Mouse (Mus musculus) spleen, adult 2 months (tissue): ENCODE results near the gene Bbs5. TPM values are rescaled to one million over a fixed set of nuclear protein-coding genes. Genes with fewer than 3 reads are reported as not detected.
"Not testable (repeated sequence)": the region's sequence is repeated elsewhere in the genome, so short reads cannot be mapped to it uniquely, and the experiment has no call there.

Experiments used
- DNase-seq, 2 experiments: peaks; one replicate each; pipeline versions ENCODE4 v3.0.0 to v3.0.0-alpha.2; 2012 to 2021; ENCODE audit warnings: low spot score in 2 of 2, low read depth in 1 of 2
- H3K27ac ChIP-seq: fragments of 200-500 bp; 2 replicates; pipeline ENCODE4 v1.5.1; 2012; ENCODE audit warnings: low read length, inconsistent platforms; ENCODE audit not compliant: insufficient read depth
- H3K27me3 ChIP-seq: fragments of 200-500 bp; 2 replicates; pipeline ENCODE4 v1.6.1; 2012; ENCODE audit warnings: mild to moderate bottlenecking, moderate library complexity, low read length, inconsistent platforms; ENCODE audit not compliant: control insufficient read depth, insufficient read depth
- H3K36me3 ChIP-seq: fragments of 200-500 bp; 2 replicates; pipeline ENCODE4 v1.6.1; 2012; ENCODE audit warnings: mild to moderate bottlenecking, low read length, inconsistent platforms; ENCODE audit not compliant: control insufficient read depth, insufficient read depth
- H3K4me1 ChIP-seq: fragments of 200-500 bp; 2 replicates; pipeline ENCODE4 v1.6.1; 2011; ENCODE audit warnings: inconsistent platforms; ENCODE audit not compliant: control insufficient read depth, insufficient read depth, insufficient read length
- H3K4me3 ChIP-seq: fragments of 200-500 bp; 2 replicates; pipeline ENCODE4 v1.5.1; 2011; ENCODE audit warnings: mild to moderate bottlenecking, inconsistent platforms; ENCODE audit not compliant: insufficient read depth, insufficient read length; ENCODE audit errors: extremely low read depth
- CTCF ChIP-seq: fragments of 200-500 bp; IDR thresholded peaks from 2 replicates; pipeline ENCODE4 v1.5.1; 2011; ENCODE audit warnings: mild to moderate bottlenecking, inconsistent platforms; ENCODE audit not compliant: insufficient read depth, insufficient read length, insufficient replicate concordance; ENCODE audit errors: extremely low read depth
- POLR2A ChIP-seq: fragments of 200-500 bp; IDR thresholded peaks from 2 replicates; pipeline ENCODE4 v1.6.1; 2011; ENCODE audit warnings: low read depth, low read length, inconsistent platforms
- whole genome bisulfite sequencing: fragments of 180-500 bp; shearing (Covaris S2); methylation state at CpG from one replicate; pipeline ENCODE4 v1.1.7; 2018; 5-methylcytosine and 5-hydroxymethylcytosine counted together
- polyA plus RNA-seq: library from polyadenylated mRNA; depleted of rRNA; stranded (reverse); fragments of >200 nt; gene quantifications from 2 replicates; pipeline ENCODE4 v1.2.3, GENCODE M21; 2012

Bbs5 gene
- polyA plus RNA-seq, 1 experiment = 0.21 TPM

DNA sequence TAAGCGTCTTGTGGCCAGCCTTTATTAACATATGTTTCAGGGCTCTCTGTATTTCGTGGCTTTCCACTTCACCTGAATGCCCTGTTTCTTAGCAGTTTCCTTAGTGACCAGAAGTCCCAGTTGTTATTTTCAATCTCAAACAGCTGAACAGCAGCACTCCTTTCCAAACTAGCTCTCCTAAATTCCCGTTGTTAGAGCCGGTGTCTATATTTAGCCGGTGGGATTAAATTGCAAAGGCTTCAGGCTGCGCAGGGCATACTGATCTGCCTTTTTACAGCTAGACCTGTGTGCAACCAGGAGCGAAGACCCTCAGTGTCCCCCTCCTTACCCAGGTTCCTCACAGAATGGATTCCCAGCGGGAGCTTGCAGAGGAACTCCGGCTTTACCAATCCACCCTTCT is 22.9 kb downstream of the Bbs5 start, which contains the start of gene Klhl41:
Klhl41 (plus strand) TSS at position 268 of the 400 bp plus-strand sequence.
- Histone ChIP-seq H3K27me3 (no peaks in the 10 kb centered on the region), H3K4me1 (no peaks in the 10 kb centered on the region), H3K4me3 (no peak within 1 kb of the TSS), H3K27ac (no peak within 1 kb of the TSS), H3K36me3 (no peaks in the 10 kb centered on the region)
- TF ChIP-seq POLR2A (no peak), CTCF (no peak)
- WGBS = 90% methylated on average over 9 of the region's 9 CpGs
- no peak for DNase-seq

DNA sequence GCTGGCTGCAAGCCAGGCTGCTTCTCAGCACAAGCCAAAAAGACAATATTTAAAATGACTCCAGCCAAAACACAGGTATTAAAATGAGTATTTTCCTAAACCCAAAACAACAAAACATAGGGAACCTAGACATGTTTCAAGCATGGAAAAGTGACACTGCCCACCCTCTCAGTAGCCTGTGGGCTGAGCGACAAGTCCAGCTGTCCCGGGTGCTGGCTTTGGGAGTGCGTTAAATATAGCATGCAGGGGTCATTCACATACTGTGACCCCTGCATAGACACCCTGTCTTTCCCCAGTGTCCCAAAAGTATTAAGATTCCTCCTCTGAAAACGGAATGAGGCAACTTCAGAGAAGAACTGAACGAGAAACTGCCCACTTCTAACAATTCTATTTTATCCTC is 26.8 kb downstream of the Bbs5 start:
- WGBS = 83% methylated on average over 5 of the region's 5 CpGs
- no peak for DNase-seq

GRCm38 (mm10) chr2:69675266-69675665 is 28.3 kb downstream of the Bbs5 start:
- Histone ChIP-seq H3K27ac (no peak overlapping the region), H3K4me3 (no peak overlapping the region), H3K36me3 (no peaks in the 10 kb centered on the region), H3K27me3 (no peaks in the 10 kb centered on the region), H3K4me1 (no peaks in the 10 kb centered on the region)
- 93% methylated on average over 9 of the region's 9 CpGs for WGBS
- no peak for TF ChIP-seq CTCF
- no peak for TF ChIP-seq POLR2A
- no peak for DNase-seq

More for the DNA sequence above, 26.8 kb downstream of the Bbs5 start:
- no peaks in the 10 kb centered on the region for H3K27me3 ChIP-seq
- TF ChIP-seq POLR2A (no peak), CTCF (no peak)
- no peaks in the 10 kb centered on the region for H3K36me3 ChIP-seq
- H3K4me1 ChIP-seq = no peaks in the 10 kb centered on the region
- no peak overlapping the region for H3K4me3 ChIP-seq
- no peak overlapping the region for H3K27ac ChIP-seq

GRCm38 (mm10) chr2:69676713-69677112 is 29.7 kb downstream of the Bbs5 start:
- TF ChIP-seq POLR2A (no peak), CTCF (no peak)
- H3K27me3 ChIP-seq = no peaks in the 10 kb centered on the region
- WGBS = 38% methylated on average over 2 of the region's 2 CpGs
- no peak for DNase-seq
- H3K27ac ChIP-seq = no peak overlapping the region
- H3K4me3 ChIP-seq = no peak overlapping the region
- H3K4me1 ChIP-seq = no peaks in the 10 kb centered on the region
- H3K36me3 ChIP-seq = no peaks in the 10 kb centered on the region

DNA sequence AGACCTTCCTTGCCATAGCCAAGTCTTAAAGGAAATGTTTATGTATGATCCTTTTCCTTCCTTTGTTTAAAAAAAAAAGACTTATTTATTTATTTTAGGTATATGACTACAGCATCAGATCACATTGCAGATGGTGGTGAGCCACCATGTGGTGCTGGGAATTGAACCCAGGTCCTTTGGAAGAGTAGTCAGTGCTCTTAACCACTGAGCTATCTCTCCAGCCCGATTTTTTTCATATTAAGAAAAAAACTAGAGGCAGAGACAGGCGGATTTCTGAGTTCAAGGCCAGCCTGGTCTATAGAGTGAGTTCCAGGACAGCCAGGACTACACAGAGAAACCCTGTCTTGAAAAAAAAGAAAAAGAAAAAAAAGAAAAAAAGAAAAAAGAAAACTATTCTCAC is 30.2 kb downstream of the Bbs5 start:
- DNase-seq, H3K4me3 ChIP-seq, H3K4me1 ChIP-seq, H3K27me3 ChIP-seq, H3K27ac ChIP-seq, H3K36me3 ChIP-seq: not testable (repeated sequence)
- 81% methylated on average over 2 of the region's 2 CpGs for WGBS

GRCm38 (mm10) chr2:69679990-69680389 is 33.0 kb downstream of the Bbs5 start:
- Histone ChIP-seq H3K27ac (no peak overlapping the region), H3K27me3 (no peaks in the 10 kb centered on the region), H3K36me3 (no peaks in the 10 kb centered on the region), H3K4me3 (no peak overlapping the region), H3K4me1 (no peaks in the 10 kb centered on the region)
- no peak for DNase-seq
- no peak for TF ChIP-seq CTCF
- no peak for TF ChIP-seq POLR2A
- WGBS = 71% methylated on average over 6 of the region's 6 CpGs

GRCm38 (mm10) chr2:69681931-69682330 is 35.0 kb downstream of the Bbs5 start:
- Histone ChIP-seq H3K36me3 (0 out of 2 replicates have a peak, but pooled peaks cover 2% of the 10 kb centered on the region), H3K27me3 (no peaks in the 10 kb centered on the region), H3K4me3 (no peak overlapping the region), H3K27ac (no peak overlapping the region), H3K4me1 (no peaks in the 10 kb centered on the region)
- 89% methylated on average over 4 of the region's 4 CpGs for WGBS
- TF ChIP-seq POLR2A = no peak
- no peak for TF ChIP-seq CTCF
- DNase-seq = no peak
